Mouse (Mus musculus) hindbrain, embryonic 11.5 days (tissue): ENCODE measurements around the gene Nucb2. TPM values are rescaled to one million over a fixed set of nuclear protein-coding genes. Genes with fewer than 3 reads are reported as not detected.

Experiments
- ATAC-seq: fragments of 200-750 bp; cut with Nextera tagmentation; 2 replicates; pipeline ENCODE4 v1.8.0; 2017; ENCODE audit warnings: mild to moderate bottlenecking, moderate TSS enrichment, moderate library complexity; ENCODE audit not compliant: low FRiP score
- DNase-seq: peaks from one replicate; pipeline ENCODE4 v3.0.0-alpha.2; 2015; ENCODE audit warnings: low spot score
- H3K27ac ChIP-seq: fragments of 300-500 bp; sonication (generic); 2 replicates; pipeline ENCODE4 v1.5.1; 2014; ENCODE audit warnings: mild to moderate bottlenecking, low read depth, low read length
- H3K27me3 ChIP-seq: fragments of 300-500 bp; sonication (generic); 2 replicates; pipeline ENCODE4 v1.6.1; 2014; ENCODE audit warnings: mild to moderate bottlenecking, low read length, moderate library complexity, mixed read lengths; ENCODE audit not compliant: control insufficient read depth, insufficient read depth
- H3K36me3 ChIP-seq: fragments of 300-500 bp; sonication (generic); 2 replicates; pipeline ENCODE4 v1.6.1; 2014; ENCODE audit warnings: mild to moderate bottlenecking, low read length, moderate library complexity, mixed read lengths; ENCODE audit not compliant: control insufficient read depth, insufficient read depth
- H3K4me1 ChIP-seq: fragments of 300-500 bp; sonication (generic); replicated peaks from 2 replicates; pipeline ENCODE4 v1.6.1; 2014; ENCODE audit warnings: low read length, mixed read lengths; ENCODE audit not compliant: control insufficient read depth, insufficient read depth
- H3K4me2 ChIP-seq: fragments of 300-500 bp; sonication (generic); replicated peaks from 2 replicates; pipeline ENCODE4 v1.6.1; 2014; ENCODE audit warnings: mild to moderate bottlenecking, low read depth, low read length
- H3K4me3 ChIP-seq: fragments of 300-500 bp; sonication (generic); 2 replicates; pipeline ENCODE4 v1.5.1; 2014; ENCODE audit warnings: low read depth, low read length
- H3K9ac ChIP-seq: fragments of 300-500 bp; sonication (generic); 2 replicates; pipeline ENCODE4 v1.6.1; 2014; ENCODE audit warnings: low read depth, low read length
- H3K9me3 ChIP-seq: fragments of 300-500 bp; sonication (generic); 2 replicates; pipeline ENCODE4 v1.6.1; 2016; ENCODE audit warnings: low read length; ENCODE audit not compliant: control insufficient read depth
- WGBS: fragments of 180-500 bp; shearing (Covaris S2); extraction: QIAGEN DNeasy Blood & Tissue Kit; methylation state at CpG from one replicate; pipeline ENCODE4 v1.1.7; 2014; 5-methylcytosine and 5-hydroxymethylcytosine counted together
- polyA plus RNA-seq: library from polyadenylated mRNA; unstranded; fragments of >200 nt; fragmentation: Nextera tagmentation; extraction: Ambion mirVana; gene quantifications from 2 replicates; pipeline ENCODE4 v1.2.1, GENCODE M21; 2014

Nucb2 gene
- 19.2 and 19.5 TPM in 2 replicates for polyA plus RNA-seq

- DNase-seq (peak; percentile 97), ATAC-seq (peak; percentile 100)
- WGBS: under 1% methylated on average over 51 of the region's 51 CpGs
- no peaks in the 10 kb centered on the region for H3K36me3 ChIP-seq
- peak within 1 kb of the TSS; percentile 71 for H3K4me3 ChIP-seq
- no peaks in the 10 kb centered on the region for H3K4me1 ChIP-seq
- H3K9ac ChIP-seq: peak within 1 kb of the TSS; percentile 82
- peak within 1 kb of the TSS; percentile 82 for H3K4me2 ChIP-seq
- no peaks in the 10 kb centered on the region for H3K9me3 ChIP-seq
- no peaks in the 10 kb centered on the region for H3K27me3 ChIP-seq
- H3K27ac ChIP-seq: peak within 1 kb of the TSS; percentile 65; the same call in 1 of the 2 replicates
Measured at GRCm38 (mm10) chr7:116503879-116504817, at the start of gene Nucb2. TSS of gene Nucb2 (plus strand) at chr7:116504369.

- no peaks in the 10 kb centered on the region for H3K36me3 ChIP-seq
- no peak overlapping the region for H3K4me3 ChIP-seq
- no peaks in the 10 kb centered on the region for H3K4me1 ChIP-seq
- no peaks in the 10 kb centered on the region for H3K27me3 ChIP-seq
- H3K9me3 ChIP-seq: no peaks in the 10 kb centered on the region
- ATAC-seq (no peak), DNase-seq (no peak)
- no peak overlapping the region for H3K4me2 ChIP-seq
- no peak overlapping the region for H3K9ac ChIP-seq
- no peak overlapping the region for H3K27ac ChIP-seq
- WGBS: 90% methylated on average over 4 of the region's 4 CpGs
Measured at GRCm38 (mm10) chr7:116456964-116457363, 47.2 kb upstream of the Nucb2 start.

- ATAC-seq: no peak
Measured at GRCm38 (mm10) chr7:116457391-116457790, 46.8 kb upstream of the Nucb2 start.

GRCm38 (mm10) chr7:116458985-116459441, 45.2 kb upstream of the Nucb2 start:
- Histone ChIP-seq H3K36me3 (no peaks in the 10 kb centered on the region), H3K4me2 (no peak overlapping the region), H3K27me3 (no peaks in the 10 kb centered on the region), H3K9me3 (no peaks in the 10 kb centered on the region), H3K4me1 (no peaks in the 10 kb centered on the region), H3K4me3 (no peak overlapping the region), H3K27ac (no peak overlapping the region), H3K9ac (no peak overlapping the region)
- ATAC-seq (no peak), DNase-seq (peak; percentile 49)
- WGBS: 49% methylated on average over 3 of the region's 3 CpGs

More at GRCm38 (mm10) chr7:116457391-116457790, 46.8 kb upstream of the Nucb2 start:
- Histone ChIP-seq H3K4me3 (no peak overlapping the region), H3K4me2 (no peak overlapping the region), H3K4me1 (no peaks in the 10 kb centered on the region), H3K27me3 (no peaks in the 10 kb centered on the region), H3K9ac (no peak overlapping the region), H3K9me3 (no peaks in the 10 kb centered on the region), H3K27ac (no peak overlapping the region), H3K36me3 (no peaks in the 10 kb centered on the region)
- 84% methylated on average over 6 of the region's 6 CpGs for WGBS
- no peak for DNase-seq

GRCm38 (mm10) chr7:116462114-116462513, 42.1 kb upstream of the Nucb2 start:
- Histone ChIP-seq H3K36me3 (no peaks in the 10 kb centered on the region), H3K27me3 (no peaks in the 10 kb centered on the region), H3K4me3 (no peak overlapping the region), H3K27ac (no peak overlapping the region), H3K9ac (no peak overlapping the region), H3K4me2 (no peak overlapping the region), H3K4me1 (no peaks in the 10 kb centered on the region), H3K9me3 (no peaks in the 10 kb centered on the region)
- DNase-seq: no peak
- 61% methylated on average over 8 of the region's 8 CpGs for WGBS
- no peak for ATAC-seq

GRCm38 (mm10) chr7:116475836-116476235, 28.3 kb upstream of the Nucb2 start:
- Histone ChIP-seq H3K9ac (no peak overlapping the region), H3K4me2 (no peak overlapping the region), H3K4me3 (no peak overlapping the region), H3K36me3 (no peaks in the 10 kb centered on the region), H3K9me3 (no peaks in the 10 kb centered on the region), H3K27me3 (no peaks in the 10 kb centered on the region), H3K27ac (no peak overlapping the region), H3K4me1 (no peaks in the 10 kb centered on the region)
- no peak for ATAC-seq
- DNase-seq: no peak

GRCm38 (mm10) chr7:116476264-116476663, 27.9 kb upstream of the Nucb2 start:
- Histone ChIP-seq H3K9ac (no peak overlapping the region), H3K27ac (no peak overlapping the region), H3K9me3 (no peaks in the 10 kb centered on the region), H3K36me3 (no peaks in the 10 kb centered on the region), H3K4me1 (no peaks in the 10 kb centered on the region), H3K4me2 (no peak overlapping the region), H3K27me3 (no peaks in the 10 kb centered on the region), H3K4me3 (no peak overlapping the region)
- ATAC-seq (no peak), DNase-seq (no peak)
- WGBS: 89% methylated on average over 5 of the region's 5 CpGs

- H3K27me3 ChIP-seq: no peaks in the 10 kb centered on the region
- no peak overlapping the region for H3K4me3 ChIP-seq
- no peak overlapping the region for H3K4me2 ChIP-seq
- no peak overlapping the region for H3K9ac ChIP-seq
- no peak for DNase-seq
- no peaks in the 10 kb centered on the region for H3K36me3 ChIP-seq
- 53% methylated on average over 1 of the region's 1 CpGs for WGBS
- H3K9me3 ChIP-seq: no peaks in the 10 kb centered on the region
- no peaks in the 10 kb centered on the region for H3K4me1 ChIP-seq
- ATAC-seq: no peak
- no peak overlapping the region for H3K27ac ChIP-seq
Measured at GRCm38 (mm10) chr7:116483106-116483505, 21.1 kb upstream of the Nucb2 start.

GRCm38 (mm10) chr7:116483782-116484181, 20.4 kb upstream of the Nucb2 start:
- no peak for DNase-seq
- H3K27me3 ChIP-seq: no peaks in the 10 kb centered on the region
- no peaks in the 10 kb centered on the region for H3K4me1 ChIP-seq
- H3K4me3 ChIP-seq: no peak overlapping the region
- no peaks in the 10 kb centered on the region for H3K36me3 ChIP-seq
- H3K4me2 ChIP-seq: no peak overlapping the region
- ATAC-seq: no peak
- WGBS: 88% methylated on average over 5 of the region's 5 CpGs
- H3K9ac ChIP-seq: no peak overlapping the region
- H3K9me3 ChIP-seq: no peaks in the 10 kb centered on the region
- H3K27ac ChIP-seq: no peak overlapping the region
